ENCODE assay signal across 8 mouse cellular contexts in the genomic region with DNA sequence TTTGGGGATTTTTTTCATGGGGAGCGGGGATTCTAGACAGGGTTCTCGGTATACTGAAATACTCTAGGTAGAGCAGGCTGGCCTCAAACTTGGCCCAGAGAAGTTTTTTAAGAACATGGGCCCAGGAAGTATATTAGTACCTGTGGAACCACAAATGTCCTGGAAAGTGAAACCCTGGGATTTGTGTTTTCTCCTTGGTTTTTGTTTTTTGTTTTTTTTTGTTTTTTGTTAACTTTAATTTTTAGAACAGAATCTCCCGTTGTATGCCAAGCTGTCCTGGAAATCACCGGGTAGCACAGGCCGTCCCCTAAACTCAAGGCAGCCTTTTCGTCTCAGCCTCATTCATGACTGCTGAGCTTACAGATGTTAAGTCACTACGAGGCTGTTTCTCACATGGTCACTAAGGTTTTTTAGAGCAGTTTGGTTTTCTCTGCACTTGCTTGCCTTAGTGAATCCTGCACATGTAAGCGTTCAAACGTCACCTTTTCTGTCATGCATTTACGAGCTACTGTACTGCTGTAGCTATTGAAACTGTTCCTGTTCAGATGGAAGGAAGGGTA. TPM values are rescaled to one million over a fixed set of nuclear protein-coding genes. Genes with fewer than 3 reads are reported as not detected.
A peak's percentile ranks its signal among the peaks of the same experiment; 100 is the strongest.
DNase-seq lines count a peak whose midpoint lies in the region; ATAC-seq and TF ChIP-seq lines count a peak whose summit lies in the region.

No protein-coding gene starts in this region.

- H3K4me2 ChIP-seq in embryonic facial prominence, embryonic 14.5 days (ENCODE audit: low read depth, low read length): peak overlapping the region; percentile 57
- H3K4me2 ChIP-seq in intestine, postnatal 0 days (replicated peaks; ENCODE audit: low read depth): peak overlapping the region; percentile 71

- no peak for TF ChIP-seq CTCF in lung, adult 2 months (IDR thresholded peaks at IDR 0.05; ENCODE audit: insufficient read depth, low read length)
- no peak for TF ChIP-seq CTCF in intestine, postnatal 0 days (IDR thresholded peaks at IDR 0.05; ENCODE audit: low read depth)
- no peak for TF ChIP-seq CTCF in olfactory bulb, adult 2 months (IDR thresholded peaks at IDR 0.05; ENCODE audit: insufficient read depth, low read depth, low read length)

- peaks cover 11% of the 10 kb centered on the region for H3K4me1 ChIP-seq in lung, adult 2 months (ENCODE audit: control insufficient read depth, insufficient read depth, low read length)
- peaks cover 15% of the 10 kb centered on the region for H3K4me1 ChIP-seq in embryonic facial prominence, embryonic 14.5 days (ENCODE audit: control insufficient read depth, insufficient read depth, low read length)
- H3K4me1 ChIP-seq in intestine, postnatal 0 days (replicated peaks; ENCODE audit: control insufficient read depth, insufficient read depth, low read length): peaks cover 7% of the 10 kb centered on the region
- H3K4me1 ChIP-seq in olfactory bulb, adult 2 months (ENCODE audit: control insufficient read depth, insufficient read depth, low read length): peaks cover 4% of the 10 kb centered on the region; the same call in 1 of the 2 replicates

- H3K27ac ChIP-seq in embryonic facial prominence, embryonic 14.5 days (replicated peaks; ENCODE audit: low read depth, low read length): peak overlapping the region; percentile 98
- peak overlapping the region; percentile 98 for H3K27ac ChIP-seq in intestine, postnatal 0 days (ENCODE audit: low read depth, low read length)
- H3K27ac ChIP-seq in olfactory bulb, adult 2 months (ENCODE audit: insufficient read depth, low read depth, low read length): peak overlapping the region; percentile 97

- no peak for ATAC-seq in embryonic facial prominence, embryonic 14.5 days (ENCODE audit: low read depth)
- ATAC-seq in intestine, postnatal 0 days: no peak
- no peak; the same call in 1 of the 2 replicates for ATAC-seq in frontal cortex, adult (ENCODE audit: low TSS enrichment)
- ATAC-seq in cerebellum, adult (ENCODE audit: insufficient number of reproducible peaks, low FRiP score, low TSS enrichment): no peak

- no peak for DNase-seq in lung, adult 2 months
- no peak for DNase-seq in lung, postnatal 10 days
- no peak for DNase-seq in embryonic facial prominence, embryonic 14.5 days (ENCODE audit: low spot score)
- DNase-seq in right cerebral cortex, postnatal 36 days (ENCODE audit: low spot score in 2 of 2): no peak

- H3K36me3 ChIP-seq in embryonic facial prominence, embryonic 14.5 days (ENCODE audit: control insufficient read depth, insufficient read depth, low read length): peaks cover 13% of the 10 kb centered on the region; the same call in 1 of the 2 replicates
- peaks cover 3% of the 10 kb centered on the region; the same call in 1 of the 2 replicates for H3K36me3 ChIP-seq in intestine, postnatal 0 days (ENCODE audit: control insufficient read depth, insufficient read depth)

- 72% methylated on average over 10 of the region's 10 CpGs for WGBS in lung, adult 2 months
- 71% methylated on average over 10 of the region's 10 CpGs for WGBS in embryonic facial prominence, embryonic 14.5 days
- 72% methylated on average over 10 of the region's 10 CpGs for WGBS in intestine, postnatal 0 days
- WGBS in olfactory bulb, adult 2 months: 60% methylated on average over 10 of the region's 10 CpGs

- H3K27me3 ChIP-seq in embryonic facial prominence, embryonic 14.5 days (replicated peaks; ENCODE audit: control insufficient read depth, insufficient read depth, low read length): no peaks in the 10 kb centered on the region
- H3K27me3 ChIP-seq in intestine, postnatal 0 days (replicated peaks; ENCODE audit: control insufficient read depth, insufficient read depth, low read length): no peaks in the 10 kb centered on the region

- TF ChIP-seq POLR2A in lung, adult 2 months (IDR thresholded peaks at IDR 0.05; ENCODE audit: borderline replicate concordance, extremely low read depth, low read depth, low read length): no peak
- TF ChIP-seq POLR2A in olfactory bulb, adult 2 months (IDR thresholded peaks at IDR 0.05; ENCODE audit: insufficient read depth, low read depth, low read length): no peak

- H3K9ac ChIP-seq in embryonic facial prominence, embryonic 14.5 days (ENCODE audit: low read depth, low read length): peak overlapping the region; percentile 60
- H3K9ac ChIP-seq in intestine, postnatal 0 days (ENCODE audit: low read depth, low read length): peak overlapping the region; percentile 85; the same call in 1 of the 2 replicates

- H3K9me3 ChIP-seq in embryonic facial prominence, embryonic 14.5 days (ENCODE audit: control insufficient read depth, low read length): no peaks in the 10 kb centered on the region
- H3K9me3 ChIP-seq in intestine, postnatal 0 days (ENCODE audit: control insufficient read depth): no peaks in the 10 kb centered on the region

- peak overlapping the region; percentile 63 for H3K4me3 ChIP-seq in lung, adult 2 months (replicated peaks; ENCODE audit: extremely low read depth, low read depth, low read length)
- H3K4me3 ChIP-seq in embryonic facial prominence, embryonic 14.5 days (ENCODE audit: low read depth, low read length): peak overlapping the region; percentile 68
- peak overlapping the region; percentile 81; the same call in 1 of the 2 replicates for H3K4me3 ChIP-seq in intestine, postnatal 0 days (ENCODE audit: low read depth, low read length)
- H3K4me3 ChIP-seq in olfactory bulb, adult 2 months (ENCODE audit: insufficient read depth, low read depth, low read length): peak overlapping the region; percentile 64

RNA-seq across cellular contexts. Expression of a gene that starts 0.9 kb away (rescaled TPM):
- 40.0 and 62.8 TPM in 2 replicates for polyA plus RNA-seq in lung, adult 2 months (2012; rRNA removed)
- 185 and 198 TPM in 2 replicates for polyA plus RNA-seq in embryonic facial prominence, embryonic 14.5 days (2014; fragmentation: Nextera tagmentation; extraction: Ambion mirVana)
- polyA plus RNA-seq in intestine, postnatal 0 days (2015; fragmentation: Nextera tagmentation; extraction: Ambion mirVana): 56.7 and 67.5 TPM in 2 replicates
- 165 and 783 TPM in 2 replicates for polyA plus RNA-seq in olfactory bulb, adult 2 months (2012; ENCODE audit: insufficient read depth, insufficient read length, low replicate concordance, missing spikeins)

RNA-seq across cellular contexts. Expression of a gene that starts 40.1 kb away (rescaled TPM):
- 6.2 and 7.5 TPM in 2 replicates for polyA plus RNA-seq in lung, adult 2 months (2012; rRNA removed)
- 7.8 and 7.9 TPM in 2 replicates for polyA plus RNA-seq in embryonic facial prominence, embryonic 14.5 days (2014; fragmentation: Nextera tagmentation; extraction: Ambion mirVana)
- 10.0 and 12.3 TPM in 2 replicates for polyA plus RNA-seq in intestine, postnatal 0 days (2015; fragmentation: Nextera tagmentation; extraction: Ambion mirVana)
- polyA plus RNA-seq in olfactory bulb, adult 2 months (2012; ENCODE audit: insufficient read depth, insufficient read length, low replicate concordance, missing spikeins): not detected in 2 replicates

RNA-seq across cellular contexts. Expression of a gene that starts 52.7 kb away (rescaled TPM):
- polyA plus RNA-seq in lung, adult 2 months (2012; rRNA removed): 153 and 194 TPM in 2 replicates
- 62.4 and 64.2 TPM in 2 replicates for polyA plus RNA-seq in embryonic facial prominence, embryonic 14.5 days (2014; fragmentation: Nextera tagmentation; extraction: Ambion mirVana)
- 11.7 and 12.2 TPM in 2 replicates for polyA plus RNA-seq in intestine, postnatal 0 days (2015; fragmentation: Nextera tagmentation; extraction: Ambion mirVana)
- 379 TPM in 1 of 2 replicates, not detected in the other for polyA plus RNA-seq in olfactory bulb, adult 2 months (2012; ENCODE audit: insufficient read depth, insufficient read length, low replicate concordance, missing spikeins)

RNA-seq across cellular contexts. Expression of a gene that starts 55.9 kb away (rescaled TPM):
- polyA plus RNA-seq in lung, adult 2 months (2012; rRNA removed): 221 and 295 TPM in 2 replicates
- 78.9 and 81.7 TPM in 2 replicates for polyA plus RNA-seq in embryonic facial prominence, embryonic 14.5 days (2014; fragmentation: Nextera tagmentation; extraction: Ambion mirVana)
- polyA plus RNA-seq in intestine, postnatal 0 days (2015; fragmentation: Nextera tagmentation; extraction: Ambion mirVana): 28.9 and 29.0 TPM in 2 replicates
- not detected in 2 replicates for polyA plus RNA-seq in olfactory bulb, adult 2 months (2012; ENCODE audit: insufficient read depth, insufficient read length, low replicate concordance, missing spikeins)

RNA-seq across cellular contexts. Expression of a gene that starts 58.7 kb away (rescaled TPM):
- polyA plus RNA-seq in lung, adult 2 months (2012; rRNA removed): 31.7 and 51.1 TPM in 2 replicates
- 32.9 and 33.0 TPM in 2 replicates for polyA plus RNA-seq in embryonic facial prominence, embryonic 14.5 days (2014; fragmentation: Nextera tagmentation; extraction: Ambion mirVana)
- polyA plus RNA-seq in intestine, postnatal 0 days (2015; fragmentation: Nextera tagmentation; extraction: Ambion mirVana): 115 and 126 TPM in 2 replicates
- polyA plus RNA-seq in olfactory bulb, adult 2 months (2012; ENCODE audit: insufficient read depth, insufficient read length, low replicate concordance, missing spikeins): 342 TPM in 1 of 2 replicates, not detected in the other
